Mouse (Mus musculus): ENCODE data around the gene Nrp1.

- no peak for TF ChIP-seq CTCF (IDR thresholded peaks at IDR 0.05; ENCODE audit: low read depth, low read length)
- no peak for TF ChIP-seq POLR2A (IDR thresholded peaks at IDR 0.05; ENCODE audit: borderline replicate concordance, low read depth, low read length)
These were observed 14.3 kb downstream of the Nrp1 start for GRCm38 (mm10) chr8:128372724-128373123.
